In genomic region chr17:49309079-49309478, GRCm38 (mm10) we compare ENCODE assay signal across 8 mouse cellular contexts.
A peak's percentile ranks its signal among the peaks of the same experiment; 100 is the strongest.
DNase-seq lines count a peak whose midpoint lies in the region; ATAC-seq lines count a peak whose summit lies in the region.

No protein-coding gene starts in this region.

- intact Hi-C loops in left cerebral cortex, postnatal 36 days (cut with DNase I) = no loop called here

- H3K9ac ChIP-seq in kidney, embryonic 14.5 days (ENCODE audit: low read depth, low read length) = no peak overlapping the region

- WGBS in kidney, embryonic 14.5 days = 9% methylated on average over 5 of the region's 5 CpGs

- 0 out of 2 replicates have a peak overlapping the region, but pooled peaks have one; percentile 24 for H3K4me2 ChIP-seq in kidney, embryonic 14.5 days (replicated peaks; ENCODE audit: low read depth, low read length)

- H3K27ac ChIP-seq in kidney, embryonic 14.5 days (ENCODE audit: low read depth, low read length) = no peak overlapping the region

- DNase-seq in cerebellum, adult 11 months = peak; percentile 6
- no peak for DNase-seq in cerebellum, adult 8-10 months
- DNase-seq in cerebellum, adult 9-10 months = peak; percentile 12
- peak; percentile 81 to 82 for DNase-seq in frontal cortex, postnatal 10 days (ENCODE audit: low spot score in 2 of 2)
- DNase-seq in left cerebral cortex, postnatal 36 days (ENCODE audit: low spot score in 2 of 2) = peak; percentile 42 to 73
- DNase-seq in retina, embryonic 14.5 days (ENCODE audit: low spot score) = peak; percentile 45

- ATAC-seq in kidney, embryonic 14.5 days (ENCODE audit: low FRiP score, low TSS enrichment) = peak; percentile 94
- no peak for ATAC-seq in erythroblast, adult 5-6 weeks (replicated peaks; ENCODE audit: low FRiP score, poor library complexity, severe bottlenecking)

- no peaks in the 10 kb centered on the region for H3K4me1 ChIP-seq in kidney, embryonic 14.5 days (ENCODE audit: control insufficient read depth, insufficient read depth, low read length)

- H3K36me3 ChIP-seq in kidney, embryonic 14.5 days (ENCODE audit: control insufficient read depth, insufficient read depth, low read length) = no peaks in the 10 kb centered on the region

- H3K27me3 ChIP-seq in kidney, embryonic 14.5 days (ENCODE audit: control insufficient read depth, insufficient read depth, low read length) = no peaks in the 10 kb centered on the region

- H3K9me3 ChIP-seq in kidney, embryonic 14.5 days (ENCODE audit: control insufficient read depth, low read length) = no peaks in the 10 kb centered on the region

- no peak overlapping the region for H3K4me3 ChIP-seq in kidney, embryonic 14.5 days (ENCODE audit: low read length)
